Mouse (Mus musculus) thymus, adult 2 months (tissue): Measurements from ENCODE around the gene Hist2h2ab.

ENCODE experiments used
- CTCF ChIP-seq: fragments of 200-500 bp; IDR thresholded peaks from 2 replicates; pipeline ENCODE4 v1.5.1; 2012; ENCODE audit warnings: mild to moderate bottlenecking, control low read depth, low read length, moderate library complexity, borderline replicate concordance; ENCODE audit not compliant: control insufficient read depth, poor library complexity, insufficient read depth; ENCODE audit errors: extremely low read depth
- POLR2A ChIP-seq: fragments of 200-500 bp; IDR thresholded peaks from 2 replicates; pipeline ENCODE4 v1.6.1; 2012; ENCODE audit warnings: mild to moderate bottlenecking, low read length, control low read depth, moderate library complexity; ENCODE audit not compliant: control insufficient read depth, poor library complexity, insufficient read depth; ENCODE audit errors: extremely low read depth

- TF ChIP-seq CTCF (no peak), POLR2A (no peak)
These were observed 42.0 kb downstream of the Hist2h2ab start for GRCm38 (mm10) chr3:96261623-96262022.
